Mouse (Mus musculus): ENCODE data around the gene Olfr1136. TPM values are rescaled to one million over a fixed set of nuclear protein-coding genes. Genes with fewer than 3 reads are reported as not detected.

The Olfr1136 gene
- polyA plus RNA-seq (2015; fragmentation: Nextera tagmentation; extraction: Ambion mirVana): not detected in 2 replicates

DNA sequence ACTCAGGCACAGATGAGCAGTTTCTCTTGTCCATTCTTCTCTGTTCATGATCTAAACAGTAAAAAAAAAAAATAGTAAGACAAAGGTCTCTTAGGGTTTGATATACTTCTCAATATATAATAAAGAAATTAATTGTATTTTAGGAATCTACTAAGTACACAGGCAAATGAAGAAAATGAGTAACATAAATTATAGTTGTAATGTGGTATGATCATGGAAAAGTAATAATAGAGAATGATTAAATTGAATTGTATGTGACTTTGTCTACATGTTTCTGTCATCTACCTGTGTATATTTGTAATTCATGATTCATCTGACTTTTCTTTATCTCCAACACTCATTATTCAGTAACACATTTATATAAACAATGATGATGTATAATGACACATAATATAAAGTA, at the start of gene Olfr1136:
Gene Olfr1136, minus strand, starts transcription at position 101 of the 400 bp plus-strand sequence.
- no peak within 1 kb of the TSS for H3K4me2 ChIP-seq (replicated peaks; ENCODE audit: low read depth, low read length)
- no peaks in the 10 kb centered on the region for H3K36me3 ChIP-seq (ENCODE audit: insufficient read depth, low read length)
- H3K4me3 ChIP-seq (ENCODE audit: low read length): no peak within 1 kb of the TSS
- no peak within 1 kb of the TSS for H3K9ac ChIP-seq (replicated peaks; ENCODE audit: low read length)
- no peak within 1 kb of the TSS for H3K27ac ChIP-seq (ENCODE audit: low read length)
- H3K27me3 ChIP-seq (ENCODE audit: insufficient read depth, low read length): no peaks in the 10 kb centered on the region
- no peaks in the 10 kb centered on the region for H3K9me3 ChIP-seq (ENCODE audit: low read length)
- H3K4me1 ChIP-seq (ENCODE audit: insufficient read depth, low read length): no peaks in the 10 kb centered on the region
- ATAC-seq (ENCODE audit: low FRiP score, low TSS enrichment): no peak

GRCm38 (mm10) chr2:87743452-87743851, 49.7 kb upstream of the Olfr1136 start, which contains the start of gene Olfr1140:
Olfr1140 (plus strand) TSS chr2:87743752.
- Histone ChIP-seq H3K4me3 (ENCODE audit: low read length) (no peak within 1 kb of the TSS), H3K27me3 (ENCODE audit: insufficient read depth, low read length) (no peaks in the 10 kb centered on the region), H3K9ac (replicated peaks; ENCODE audit: low read length) (no peak within 1 kb of the TSS), H3K4me2 (replicated peaks; ENCODE audit: low read depth, low read length) (no peak within 1 kb of the TSS), H3K27ac (ENCODE audit: low read length) (no peak within 1 kb of the TSS), H3K36me3 (ENCODE audit: insufficient read depth, low read length) (no peaks in the 10 kb centered on the region), H3K9me3 (ENCODE audit: low read length) (no peaks in the 10 kb centered on the region), H3K4me1 (ENCODE audit: insufficient read depth, low read length) (no peaks in the 10 kb centered on the region)
- WGBS: 73% methylated on average over 3 of the region's 3 CpGs
- ATAC-seq (ENCODE audit: low FRiP score, low TSS enrichment): no peak

- Histone ChIP-seq H3K4me2 (replicated peaks; ENCODE audit: low read depth, low read length) (no peak within 1 kb of the TSS), H3K36me3 (ENCODE audit: insufficient read depth, low read length) (no peaks in the 10 kb centered on the region), H3K9ac (replicated peaks; ENCODE audit: low read length) (no peak within 1 kb of the TSS), H3K9me3 (ENCODE audit: low read length) (no peaks in the 10 kb centered on the region), H3K27me3 (ENCODE audit: insufficient read depth, low read length) (no peaks in the 10 kb centered on the region), H3K4me1 (ENCODE audit: insufficient read depth, low read length) (no peaks in the 10 kb centered on the region), H3K4me3 (ENCODE audit: low read length) (no peak within 1 kb of the TSS), H3K27ac (ENCODE audit: low read length) (no peak within 1 kb of the TSS)
- ATAC-seq (ENCODE audit: low FRiP score, low TSS enrichment): no peak
- WGBS: 78% methylated on average over 1 of the region's 1 CpGs
These were observed 46.1 kb upstream of the Olfr1136 start, which contains the start of gene Olfr1138 for GRCm38 (mm10) chr2:87739878-87740277. Olfr1138 (minus strand) TSS chr2:87739978.

GRCm38 (mm10) chr2:87713079-87713478, 19.3 kb upstream of the Olfr1136 start, which contains the start of gene Olfr1137:
Olfr1137 (minus strand) TSS chr2:87713179.
- H3K4me2 ChIP-seq (replicated peaks; ENCODE audit: low read depth, low read length): no peak within 1 kb of the TSS
- no peak within 1 kb of the TSS for H3K9ac ChIP-seq (replicated peaks; ENCODE audit: low read length)
- no peak within 1 kb of the TSS for H3K4me3 ChIP-seq (ENCODE audit: low read length)
- H3K27ac ChIP-seq (ENCODE audit: low read length): no peak within 1 kb of the TSS
- ATAC-seq (ENCODE audit: low FRiP score, low TSS enrichment): no peak
- H3K36me3 ChIP-seq (ENCODE audit: insufficient read depth, low read length): no peaks in the 10 kb centered on the region
- no peaks in the 10 kb centered on the region for H3K4me1 ChIP-seq (ENCODE audit: insufficient read depth, low read length)
- H3K27me3 ChIP-seq (ENCODE audit: insufficient read depth, low read length): no peaks in the 10 kb centered on the region
- H3K9me3 ChIP-seq (ENCODE audit: low read length): no peaks in the 10 kb centered on the region

DNA sequence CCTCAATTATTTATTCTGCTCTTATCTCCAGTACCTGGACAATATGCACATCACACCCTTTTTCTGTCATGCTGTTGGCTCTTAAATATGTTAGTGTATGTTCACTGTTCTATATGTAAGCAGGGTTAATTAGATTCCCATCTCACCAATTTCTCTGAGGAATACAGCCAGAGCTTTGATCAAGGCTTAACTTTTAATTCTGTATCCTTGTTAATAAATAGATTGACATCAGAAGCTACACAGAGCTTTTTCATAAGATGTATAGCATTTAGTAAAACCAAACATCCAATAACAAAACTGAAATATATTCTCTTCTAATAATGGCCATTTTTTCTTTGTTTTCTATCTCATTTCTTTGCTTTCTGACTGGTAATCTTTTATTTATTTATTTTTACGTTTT, 20.2 kb downstream of the Olfr1136 start, which contains the start of gene Olfr1135:
Gene Olfr1135, minus strand, starts transcription at position 101 of the 400 bp plus-strand sequence.
- no peak for ATAC-seq (ENCODE audit: low FRiP score, low TSS enrichment)
- H3K4me3 ChIP-seq (ENCODE audit: low read length): no peak within 1 kb of the TSS
- 14% methylated on average over 1 of the region's 1 CpGs for WGBS
- H3K9ac ChIP-seq (replicated peaks; ENCODE audit: low read length): no peak within 1 kb of the TSS
- H3K4me1 ChIP-seq (ENCODE audit: insufficient read depth, low read length): no peaks in the 10 kb centered on the region
- H3K4me2 ChIP-seq (replicated peaks; ENCODE audit: low read depth, low read length): no peak within 1 kb of the TSS
- H3K27me3 ChIP-seq (ENCODE audit: insufficient read depth, low read length): no peaks in the 10 kb centered on the region
- H3K36me3 ChIP-seq (ENCODE audit: insufficient read depth, low read length): no peaks in the 10 kb centered on the region
- no peak within 1 kb of the TSS for H3K27ac ChIP-seq (ENCODE audit: low read length)
- H3K9me3 ChIP-seq (ENCODE audit: low read length): no peaks in the 10 kb centered on the region

- no peak for ATAC-seq (ENCODE audit: low FRiP score, low TSS enrichment)
- no peaks in the 10 kb centered on the region for H3K36me3 ChIP-seq (ENCODE audit: insufficient read depth, low read length)
- WGBS: 80% methylated on average over 2 of the region's 2 CpGs
- no peaks in the 10 kb centered on the region for H3K4me1 ChIP-seq (ENCODE audit: insufficient read depth, low read length)
- H3K4me3 ChIP-seq (ENCODE audit: low read length): no peak within 1 kb of the TSS
- no peak within 1 kb of the TSS for H3K4me2 ChIP-seq (replicated peaks; ENCODE audit: low read depth, low read length)
- no peaks in the 10 kb centered on the region for H3K9me3 ChIP-seq (ENCODE audit: low read length)
- H3K9ac ChIP-seq (replicated peaks; ENCODE audit: low read length): no peak within 1 kb of the TSS
- H3K27me3 ChIP-seq (ENCODE audit: insufficient read depth, low read length): no peaks in the 10 kb centered on the region
- no peak within 1 kb of the TSS for H3K27ac ChIP-seq (ENCODE audit: low read length)
These were observed 35.4 kb downstream of the Olfr1136 start, which contains the start of gene Olfr1134 for GRCm38 (mm10) chr2:87658360-87658759. Olfr1134 (minus strand) TSS chr2:87658460.

DNA sequence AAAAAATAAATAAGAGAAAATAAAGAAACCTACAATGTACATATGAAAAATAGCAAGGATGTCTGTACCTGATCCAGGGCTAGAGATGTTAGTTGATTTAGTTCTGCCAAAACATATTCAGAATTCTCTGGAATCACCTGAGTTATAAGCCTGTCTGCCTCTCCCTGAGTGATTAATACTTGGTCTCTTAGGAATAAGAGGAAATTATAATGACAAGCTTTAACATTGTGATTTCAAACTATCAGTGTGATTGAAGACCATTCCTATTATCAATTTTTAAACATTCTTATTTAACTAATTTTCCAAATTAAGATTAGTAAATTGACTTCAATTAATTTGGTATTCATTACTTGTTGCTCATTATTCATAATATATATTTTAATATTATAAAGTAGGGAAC, 46.5 kb downstream of the Olfr1136 start, which contains the start of gene Olfr1133:
Gene Olfr1133, minus strand, starts transcription at position 101 of the 400 bp plus-strand sequence.
- H3K9me3 ChIP-seq (ENCODE audit: low read length): no peaks in the 10 kb centered on the region
- no peak within 1 kb of the TSS for H3K9ac ChIP-seq (replicated peaks; ENCODE audit: low read length)
- H3K27me3 ChIP-seq (ENCODE audit: insufficient read depth, low read length): no peaks in the 10 kb centered on the region
- no peak within 1 kb of the TSS for H3K4me3 ChIP-seq (ENCODE audit: low read length)
- H3K27ac ChIP-seq (ENCODE audit: low read length): no peak within 1 kb of the TSS
- H3K4me2 ChIP-seq (replicated peaks; ENCODE audit: low read depth, low read length): no peak within 1 kb of the TSS
- H3K36me3 ChIP-seq (ENCODE audit: insufficient read depth, low read length): no peaks in the 10 kb centered on the region
- H3K4me1 ChIP-seq (ENCODE audit: insufficient read depth, low read length): no peaks in the 10 kb centered on the region
- ATAC-seq (ENCODE audit: low FRiP score, low TSS enrichment): no peak

Other genes starting within 250 kb of the Olfr1136 start
- gene Olfr1126, start 240.0 kb downstream of the Olfr1136 start, polyA plus RNA-seq (2015; fragmentation: Nextera tagmentation; extraction: Ambion mirVana): not detected in 2 replicates
- not detected in 2 replicates for gene Pramel7, start 196.9 kb downstream of the Olfr1136 start, polyA plus RNA-seq (2015; fragmentation: Nextera tagmentation; extraction: Ambion mirVana)
- gene Pramel6, start 187.4 kb downstream of the Olfr1136 start, polyA plus RNA-seq (2015; fragmentation: Nextera tagmentation; extraction: Ambion mirVana): not detected in 2 replicates
- not detected in 2 replicates for gene Olfr153, start 162.2 kb downstream of the Olfr1136 start, polyA plus RNA-seq (2015; fragmentation: Nextera tagmentation; extraction: Ambion mirVana)
- not detected in 2 replicates for gene Olfr1128, start 148.4 kb downstream of the Olfr1136 start, polyA plus RNA-seq (2015; fragmentation: Nextera tagmentation; extraction: Ambion mirVana)
- not detected in 2 replicates for gene Olfr1129, start 120.0 kb downstream of the Olfr1136 start, polyA plus RNA-seq (2015; fragmentation: Nextera tagmentation; extraction: Ambion mirVana)
- not detected in 2 replicates for gene Olfr1130, start 87.7 kb downstream of the Olfr1136 start, polyA plus RNA-seq (2015; fragmentation: Nextera tagmentation; extraction: Ambion mirVana)
- not detected in 2 replicates for gene Olfr1131, start 66.8 kb downstream of the Olfr1136 start, polyA plus RNA-seq (2015; fragmentation: Nextera tagmentation; extraction: Ambion mirVana)
- not detected in 2 replicates for gene Olfr1132, start 56.4 kb downstream of the Olfr1136 start, polyA plus RNA-seq (2015; fragmentation: Nextera tagmentation; extraction: Ambion mirVana)
- gene Olfr1133, start 46.6 kb downstream of the Olfr1136 start, polyA plus RNA-seq (2015; fragmentation: Nextera tagmentation; extraction: Ambion mirVana): not detected in 2 replicates
- not detected in 2 replicates for gene Olfr1134, start 35.5 kb downstream of the Olfr1136 start, polyA plus RNA-seq (2015; fragmentation: Nextera tagmentation; extraction: Ambion mirVana)
- not detected in 2 replicates for gene Olfr1135, start 20.3 kb downstream of the Olfr1136 start, polyA plus RNA-seq (2015; fragmentation: Nextera tagmentation; extraction: Ambion mirVana)
- gene Olfr1137, start 19.2 kb upstream of the Olfr1136 start, polyA plus RNA-seq (2015; fragmentation: Nextera tagmentation; extraction: Ambion mirVana): not detected in 2 replicates
- gene Olfr1138, start 46.0 kb upstream of the Olfr1136 start, polyA plus RNA-seq (2015; fragmentation: Nextera tagmentation; extraction: Ambion mirVana): not detected in 2 replicates
- gene Olfr1140, start 49.8 kb upstream of the Olfr1136 start, polyA plus RNA-seq (2015; fragmentation: Nextera tagmentation; extraction: Ambion mirVana): not detected in 2 replicates
- gene Olfr1141, start 60.0 kb upstream of the Olfr1136 start, polyA plus RNA-seq (2015; fragmentation: Nextera tagmentation; extraction: Ambion mirVana): not detected in 2 replicates
- not detected in 2 replicates for gene Olfr152, start 85.5 kb upstream of the Olfr1136 start, polyA plus RNA-seq (2015; fragmentation: Nextera tagmentation; extraction: Ambion mirVana)
- not detected in 2 replicates for gene Olfr1143, start 106.6 kb upstream of the Olfr1136 start, polyA plus RNA-seq (2015; fragmentation: Nextera tagmentation; extraction: Ambion mirVana)
- not detected in 2 replicates for gene Olfr1145, start 115.9 kb upstream of the Olfr1136 start, polyA plus RNA-seq (2015; fragmentation: Nextera tagmentation; extraction: Ambion mirVana)
- gene Olfr1148, start 136.6 kb upstream of the Olfr1136 start, polyA plus RNA-seq (2015; fragmentation: Nextera tagmentation; extraction: Ambion mirVana): not detected in 2 replicates
- not detected in 2 replicates for gene Olfr1150-ps1, start 150.0 kb upstream of the Olfr1136 start, polyA plus RNA-seq (2015; fragmentation: Nextera tagmentation; extraction: Ambion mirVana)
- not detected in 2 replicates for gene Olfr1151, start 161.9 kb upstream of the Olfr1136 start, polyA plus RNA-seq (2015; fragmentation: Nextera tagmentation; extraction: Ambion mirVana)
- gene Olfr1152, start 172.5 kb upstream of the Olfr1136 start, polyA plus RNA-seq (2015; fragmentation: Nextera tagmentation; extraction: Ambion mirVana): 0.03 TPM in 1 of 2 replicates, not detected in the other
- gene Olfr1153, start 201.0 kb upstream of the Olfr1136 start, polyA plus RNA-seq (2015; fragmentation: Nextera tagmentation; extraction: Ambion mirVana): not detected in 2 replicates
- gene Olfr1154, start 211.2 kb upstream of the Olfr1136 start, polyA plus RNA-seq (2015; fragmentation: Nextera tagmentation; extraction: Ambion mirVana): not detected in 2 replicates